Mouse (Mus musculus): ENCODE measurements around the gene Olfr550. TPM values are rescaled to one million over a fixed set of nuclear protein-coding genes. Genes with fewer than 3 reads are reported as not detected.

The Olfr550 gene
- not detected in 2 replicates for polyA plus RNA-seq (2015; fragmentation: Nextera tagmentation; extraction: Ambion mirVana)

- no peak for TF ChIP-seq CTCF (IDR thresholded peaks at IDR 0.05; ENCODE audit: low read depth)
- no peak for TF ChIP-seq EP300 (optimal IDR thresholded peaks at IDR 0.05)
- WGBS, result 86% methylated on average over 8 of the region's 8 CpGs
- no peaks in the 10 kb centered on the region for H3K9me3 ChIP-seq (ENCODE audit: control insufficient read depth, low read length)
- H3K4me2 ChIP-seq (replicated peaks; ENCODE audit: low read depth), result no peak within 1 kb of the TSS
- no peak within 1 kb of the TSS for H3K9ac ChIP-seq (ENCODE audit: low read length)
- H3K4me3 ChIP-seq (ENCODE audit: low read depth, low read length), result no peak within 1 kb of the TSS
- DNase-seq (ENCODE audit: low spot score) (no peak), ATAC-seq (ENCODE audit: low FRiP score, low TSS enrichment) (no peak)
- H3K4me1 ChIP-seq (replicated peaks; ENCODE audit: control insufficient read depth, insufficient read depth), result no peaks in the 10 kb centered on the region
- H3K27ac ChIP-seq (replicated peaks), result no peak within 1 kb of the TSS
- no peaks in the 10 kb centered on the region for H3K36me3 ChIP-seq (ENCODE audit: control insufficient read depth, insufficient read depth, low read length)
- no peaks in the 10 kb centered on the region for H3K27me3 ChIP-seq (ENCODE audit: control insufficient read depth, insufficient read depth, low read length)
Observed at GRCm38 (mm10) chr7:102571142-102571541, at the start of gene Olfr550. TSS of gene Olfr550 (plus strand) at chr7:102571442.

GRCm38 (mm10) chr7:102529052-102529451, 42.2 kb upstream of the Olfr550 start:
- H3K36me3 ChIP-seq (ENCODE audit: control insufficient read depth, insufficient read depth, low read length), result no peaks in the 10 kb centered on the region
- H3K27ac ChIP-seq (replicated peaks), result no peak overlapping the region
- no peak for TF ChIP-seq EP300 (optimal IDR thresholded peaks at IDR 0.05)
- TF ChIP-seq CTCF (IDR thresholded peaks at IDR 0.05; ENCODE audit: low read depth), result no peak
- H3K4me1 ChIP-seq (replicated peaks; ENCODE audit: control insufficient read depth, insufficient read depth), result no peaks in the 10 kb centered on the region
- 70% methylated on average over 1 of the region's 1 CpGs for WGBS
- H3K4me2 ChIP-seq (replicated peaks; ENCODE audit: low read depth), result no peak overlapping the region
- no peaks in the 10 kb centered on the region for H3K9me3 ChIP-seq (ENCODE audit: control insufficient read depth, low read length)
- DNase-seq (ENCODE audit: low spot score), result no peak
- H3K27me3 ChIP-seq (ENCODE audit: control insufficient read depth, insufficient read depth, low read length), result no peaks in the 10 kb centered on the region
- H3K4me3 ChIP-seq (ENCODE audit: low read depth, low read length), result no peak overlapping the region
- no peak overlapping the region for H3K9ac ChIP-seq (ENCODE audit: low read length)
- no peak for ATAC-seq (ENCODE audit: low FRiP score, low TSS enrichment)

GRCm38 (mm10) chr7:102534449-102534848, 36.8 kb upstream of the Olfr550 start, which contains the start of gene Olfr547:
TSS of gene Olfr547 (plus strand) at chr7:102534749.
- H3K27ac ChIP-seq (replicated peaks), result no peak within 1 kb of the TSS
- H3K9ac ChIP-seq (ENCODE audit: low read length), result no peak within 1 kb of the TSS
- H3K4me2 ChIP-seq (replicated peaks; ENCODE audit: low read depth), result no peak within 1 kb of the TSS
- no peak for TF ChIP-seq EP300 (optimal IDR thresholded peaks at IDR 0.05)
- no peak for TF ChIP-seq CTCF (IDR thresholded peaks at IDR 0.05; ENCODE audit: low read depth)
- 78% methylated on average over 1 of the region's 1 CpGs for WGBS
- H3K4me1 ChIP-seq (replicated peaks; ENCODE audit: control insufficient read depth, insufficient read depth), result no peaks in the 10 kb centered on the region
- H3K36me3 ChIP-seq (ENCODE audit: control insufficient read depth, insufficient read depth, low read length), result no peaks in the 10 kb centered on the region
- ATAC-seq (ENCODE audit: low FRiP score, low TSS enrichment), result no peak
- H3K27me3 ChIP-seq (ENCODE audit: control insufficient read depth, insufficient read depth, low read length), result no peaks in the 10 kb centered on the region
- no peak within 1 kb of the TSS for H3K4me3 ChIP-seq (ENCODE audit: low read depth, low read length)
- DNase-seq (ENCODE audit: low spot score), result no peak
- no peaks in the 10 kb centered on the region for H3K9me3 ChIP-seq (ENCODE audit: control insufficient read depth, low read length)

GRCm38 (mm10) chr7:102540596-102540995, 30.6 kb upstream of the Olfr550 start, which contains the start of gene Olfr548-ps1:
TSS of gene Olfr548-ps1 (plus strand) at chr7:102540896.
- Histone ChIP-seq H3K4me2 (replicated peaks; ENCODE audit: low read depth) (no peak within 1 kb of the TSS), H3K36me3 (ENCODE audit: control insufficient read depth, insufficient read depth, low read length) (no peaks in the 10 kb centered on the region), H3K27ac (replicated peaks) (no peak within 1 kb of the TSS), H3K27me3 (ENCODE audit: control insufficient read depth, insufficient read depth, low read length) (no peaks in the 10 kb centered on the region), H3K4me3 (ENCODE audit: low read depth, low read length) (no peak within 1 kb of the TSS), H3K4me1 (replicated peaks; ENCODE audit: control insufficient read depth, insufficient read depth) (no peaks in the 10 kb centered on the region), H3K9me3 (ENCODE audit: control insufficient read depth, low read length) (no peaks in the 10 kb centered on the region), H3K9ac (ENCODE audit: low read length) (no peak within 1 kb of the TSS)
- DNase-seq (ENCODE audit: low spot score) (no peak), ATAC-seq (ENCODE audit: low FRiP score, low TSS enrichment) (no peak)
- TF ChIP-seq CTCF (IDR thresholded peaks at IDR 0.05; ENCODE audit: low read depth) (no peak), EP300 (optimal IDR thresholded peaks at IDR 0.05) (no peak)
- WGBS, result 80% methylated on average over 2 of the region's 2 CpGs

- no peak overlapping the region for H3K4me2 ChIP-seq (replicated peaks; ENCODE audit: low read depth)
- no peaks in the 10 kb centered on the region for H3K36me3 ChIP-seq (ENCODE audit: control insufficient read depth, insufficient read depth, low read length)
- WGBS, result 48% methylated on average over 3 of the region's 3 CpGs
- H3K4me3 ChIP-seq (ENCODE audit: low read depth, low read length), result no peak overlapping the region
- TF ChIP-seq CTCF (IDR thresholded peaks at IDR 0.05; ENCODE audit: low read depth), result no peak
- no peak for TF ChIP-seq EP300 (optimal IDR thresholded peaks at IDR 0.05)
- no peaks in the 10 kb centered on the region for H3K9me3 ChIP-seq (ENCODE audit: control insufficient read depth, low read length)
- no peaks in the 10 kb centered on the region for H3K4me1 ChIP-seq (replicated peaks; ENCODE audit: control insufficient read depth, insufficient read depth)
- no peaks in the 10 kb centered on the region for H3K27me3 ChIP-seq (ENCODE audit: control insufficient read depth, insufficient read depth, low read length)
- H3K9ac ChIP-seq (ENCODE audit: low read length), result no peak overlapping the region
- no peak overlapping the region for H3K27ac ChIP-seq (replicated peaks)
- DNase-seq (ENCODE audit: low spot score) (no peak), ATAC-seq (ENCODE audit: low FRiP score, low TSS enrichment) (no peak)
Observed at GRCm38 (mm10) chr7:102541251-102541650, 30.0 kb upstream of the Olfr550 start.

- no peak for ATAC-seq (ENCODE audit: low FRiP score, low TSS enrichment)
- DNase-seq (ENCODE audit: low spot score), result no peak
- H3K4me1 ChIP-seq (replicated peaks; ENCODE audit: control insufficient read depth, insufficient read depth), result no peaks in the 10 kb centered on the region
- H3K36me3 ChIP-seq (ENCODE audit: control insufficient read depth, insufficient read depth, low read length), result no peaks in the 10 kb centered on the region
- TF ChIP-seq CTCF (IDR thresholded peaks at IDR 0.05; ENCODE audit: low read depth), result no peak
- TF ChIP-seq EP300 (optimal IDR thresholded peaks at IDR 0.05), result no peak
- no peak within 1 kb of the TSS for H3K4me3 ChIP-seq (ENCODE audit: low read depth, low read length)
- H3K4me2 ChIP-seq (replicated peaks; ENCODE audit: low read depth), result no peak within 1 kb of the TSS
- H3K27me3 ChIP-seq (ENCODE audit: control insufficient read depth, insufficient read depth, low read length), result no peaks in the 10 kb centered on the region
- H3K27ac ChIP-seq (replicated peaks), result no peak within 1 kb of the TSS
- 95% methylated on average over 3 of the region's 3 CpGs for WGBS
- no peaks in the 10 kb centered on the region for H3K9me3 ChIP-seq (ENCODE audit: control insufficient read depth, low read length)
- no peak within 1 kb of the TSS for H3K9ac ChIP-seq (ENCODE audit: low read length)
Observed at GRCm38 (mm10) chr7:102549570-102549969, 21.7 kb upstream of the Olfr550 start, which contains the start of gene Olfr549. TSS of gene Olfr549 (plus strand) at chr7:102549870.
